Mouse (Mus musculus) heart, embryonic 11.5 days (tissue): ENCODE data around the gene Ubxn1. TPM values are rescaled to one million over a fixed set of nuclear protein-coding genes. Genes with fewer than 3 reads are reported as not detected.
A peak's percentile ranks its signal among the peaks of the same experiment; 100 is the strongest.
"Not testable (repeated sequence)": the region's sequence is repeated elsewhere in the genome, so short reads cannot be mapped to it uniquely, and the experiment has no call there.

Experiments used
- ATAC-seq: fragments of 200-750 bp; cut with Nextera tagmentation; replicated peaks from 2 replicates; pipeline ENCODE4 v1.8.0; 2017; ENCODE audit warnings: moderate library complexity; ENCODE audit not compliant: insufficient number of reproducible peaks, low FRiP score, low TSS enrichment
- H3K27ac ChIP-seq: fragments of 300-500 bp; sonication (generic); 2 replicates; pipeline ENCODE4 v1.5.1; 2014; ENCODE audit warnings: mild to moderate bottlenecking, low read depth, low read length
- H3K27me3 ChIP-seq: fragments of 300-500 bp; sonication (generic); 2 replicates; pipeline ENCODE4 v1.6.1; 2014; ENCODE audit warnings: mild to moderate bottlenecking, low read length, mixed read lengths; ENCODE audit not compliant: control insufficient read depth, insufficient read depth
- H3K36me3 ChIP-seq: fragments of 300-500 bp; sonication (generic); 2 replicates; pipeline ENCODE4 v1.6.1; 2014; ENCODE audit warnings: mild to moderate bottlenecking, low read length, moderate library complexity, mixed read lengths; ENCODE audit not compliant: control insufficient read depth, insufficient read depth
- H3K4me1 ChIP-seq: fragments of 300-500 bp; sonication (generic); 2 replicates; pipeline ENCODE4 v1.6.1; 2014; ENCODE audit warnings: low read length; ENCODE audit not compliant: control insufficient read depth, insufficient read depth
- H3K4me2 ChIP-seq: fragments of 300-500 bp; sonication (generic); 2 replicates; pipeline ENCODE4 v1.6.1; 2014; ENCODE audit warnings: mild to moderate bottlenecking, moderate library complexity
- H3K4me3 ChIP-seq: fragments of 300-500 bp; sonication (generic); 2 replicates; pipeline ENCODE4 v1.5.1; 2014; ENCODE audit warnings: low read depth, low read length
- H3K9ac ChIP-seq: fragments of 300-500 bp; sonication (generic); 2 replicates; pipeline ENCODE4 v1.6.1; 2014; ENCODE audit warnings: mild to moderate bottlenecking, low read depth, low read length, moderate library complexity
- H3K9me3 ChIP-seq: fragments of 300-500 bp; sonication (generic); replicated peaks from 2 replicates; pipeline ENCODE4 v1.6.1; 2016; ENCODE audit warnings: low read length; ENCODE audit not compliant: control insufficient read depth
- WGBS: fragments of 180-500 bp; shearing (Covaris S2); extraction: QIAGEN DNeasy Blood & Tissue Kit; methylation state at CpG from one replicate; pipeline ENCODE4 v1.1.7; 2014; ENCODE audit not compliant: insufficient replicate concordance; 5-methylcytosine and 5-hydroxymethylcytosine counted together
- polyA plus RNA-seq: library from polyadenylated mRNA; unstranded; fragments of >200 nt; fragmentation: Nextera tagmentation; extraction: Ambion mirVana; gene quantifications from 2 replicates; pipeline ENCODE4 v1.2.1, GENCODE M21; 2014

The Ubxn1 gene
- polyA plus RNA-seq, 1 experiment from 2014 or later, result 141 TPM

DNA sequence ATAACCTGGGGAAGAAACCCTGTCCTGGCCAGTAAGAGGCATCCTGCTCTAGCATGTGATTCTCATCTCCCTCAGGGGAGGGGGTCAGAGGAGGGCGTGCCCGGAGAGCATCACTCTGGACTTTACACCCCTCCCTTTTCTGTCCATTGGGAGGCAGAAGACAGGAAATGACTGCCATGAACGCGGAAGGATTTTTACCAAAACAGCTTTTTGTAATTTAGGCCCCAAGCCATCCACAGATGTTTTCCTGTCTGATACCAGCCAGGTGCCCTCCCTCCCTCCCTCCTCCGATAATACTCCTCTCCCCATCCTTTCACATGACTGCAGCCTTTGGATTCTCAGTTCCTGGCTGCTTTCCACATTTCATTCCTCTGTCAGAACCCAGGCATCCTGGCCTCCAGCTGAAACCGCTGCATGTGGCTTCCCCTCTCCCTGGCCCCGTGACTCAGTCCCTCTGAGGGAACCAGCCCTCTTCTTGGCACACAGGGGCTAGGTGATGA is 20.8 kb upstream of the Ubxn1 start, which contains the start of gene Lrrn4cl:
TSS of gene Lrrn4cl (plus strand) at position 367 of the 500 bp plus-strand sequence.
- 26% methylated on average over 7 of the region's 7 CpGs for WGBS
- peak within 1 kb of the TSS; percentile 7; the same call in 1 of the 2 replicates for H3K4me2 ChIP-seq
- H3K9ac ChIP-seq, result no peak within 1 kb of the TSS
- H3K27ac ChIP-seq, result no peak within 1 kb of the TSS
- 0 out of 2 replicates have a peak, but pooled peaks cover 3% of the 10 kb centered on the region for H3K36me3 ChIP-seq
- no peaks in the 10 kb centered on the region for H3K9me3 ChIP-seq
- ATAC-seq, result no peak; the same call in 1 of the 2 replicates
- H3K27me3 ChIP-seq, result no peaks in the 10 kb centered on the region
- H3K4me3 ChIP-seq, result no peak within 1 kb of the TSS
- H3K4me1 ChIP-seq, result peaks cover 4% of the 10 kb centered on the region; the same call in 1 of the 2 replicates

DNA sequence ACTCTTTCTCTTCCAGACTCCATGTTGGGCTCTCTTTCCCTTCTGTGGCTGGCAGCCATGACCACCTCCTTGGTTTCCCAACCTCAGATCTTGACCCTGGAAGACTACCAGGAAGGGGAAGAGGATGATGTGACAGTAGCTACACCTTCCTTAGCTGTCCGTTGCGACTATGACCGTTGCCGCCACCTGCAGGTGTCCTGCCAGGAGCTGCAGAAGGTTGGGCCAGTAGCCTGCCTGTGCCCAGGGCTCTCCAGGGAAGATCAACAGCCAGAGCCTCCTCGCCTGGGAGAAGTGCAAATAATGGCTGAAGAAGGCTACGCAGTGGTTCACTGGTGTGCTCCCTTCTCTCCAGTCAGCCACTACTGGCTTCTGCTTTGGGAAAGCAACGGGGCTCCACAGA is 19.7 kb upstream of the Ubxn1 start:
- peaks cover 4% of the 10 kb centered on the region; the same call in 1 of the 2 replicates for H3K4me1 ChIP-seq
- no peak overlapping the region for H3K27ac ChIP-seq
- no peak for ATAC-seq
- H3K27me3 ChIP-seq, result no peaks in the 10 kb centered on the region
- 0 out of 2 replicates have a peak, but pooled peaks cover 3% of the 10 kb centered on the region for H3K36me3 ChIP-seq
- 41% methylated on average over 7 of the region's 7 CpGs for WGBS
- no peak overlapping the region for H3K9ac ChIP-seq
- no peaks in the 10 kb centered on the region for H3K9me3 ChIP-seq
- H3K4me3 ChIP-seq, result no peak overlapping the region
- no peak overlapping the region for H3K4me2 ChIP-seq

GRCm38 (mm10) chr19:8852236-8852928 is 18.9 kb upstream of the Ubxn1 start:
- Histone ChIP-seq H3K9me3 (no peaks in the 10 kb centered on the region), H3K4me2 (no peak overlapping the region), H3K36me3 (no peaks in the 10 kb centered on the region), H3K4me1 (peaks cover 4% of the 10 kb centered on the region; the same call in 1 of the 2 replicates), H3K27me3 (no peaks in the 10 kb centered on the region), H3K9ac (no peak overlapping the region), H3K4me3 (no peak overlapping the region), H3K27ac (no peak overlapping the region)
- ATAC-seq, result no peak
- 47% methylated on average over 10 of the region's 10 CpGs for WGBS

DNA sequence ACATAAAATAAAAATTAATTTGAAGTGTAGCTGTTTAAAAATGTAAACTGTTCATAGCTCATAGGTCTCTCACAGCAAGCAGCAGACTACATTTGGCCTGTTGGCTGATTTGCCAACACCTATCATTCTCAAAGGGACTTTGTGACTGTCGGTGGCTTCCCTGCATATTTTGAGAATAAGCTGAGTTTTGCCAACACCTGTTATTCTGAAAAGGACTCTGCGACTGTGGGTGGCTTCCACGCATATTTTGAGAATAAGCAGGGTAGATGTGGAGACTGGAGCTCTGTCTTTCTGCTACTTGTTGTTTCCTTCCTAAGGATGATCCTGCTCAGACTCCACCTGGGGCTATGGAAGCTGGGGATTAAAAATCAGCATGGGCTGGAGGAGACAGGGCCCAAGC is 18.2 kb upstream of the Ubxn1 start:
- Histone ChIP-seq H3K4me3 (no peak overlapping the region), H3K9me3 (no peaks in the 10 kb centered on the region), H3K4me1 (peaks cover 4% of the 10 kb centered on the region; the same call in 1 of the 2 replicates), H3K36me3 (no peaks in the 10 kb centered on the region), H3K9ac (no peak overlapping the region), H3K4me2 (no peak overlapping the region), H3K27ac (no peak overlapping the region), H3K27me3 (no peaks in the 10 kb centered on the region)
- no peak for ATAC-seq
- WGBS, result 71% methylated on average over 3 of the region's 3 CpGs

GRCm38 (mm10) chr19:8857689-8858088 is 13.6 kb upstream of the Ubxn1 start:
- Histone ChIP-seq H3K9ac (no peak overlapping the region), H3K27ac (no peak overlapping the region), H3K4me2 (no peak overlapping the region), H3K27me3 (no peaks in the 10 kb centered on the region), H3K4me3 (no peak overlapping the region), H3K9me3 (no peaks in the 10 kb centered on the region), H3K36me3 (no peaks in the 10 kb centered on the region), H3K4me1 (no peaks in the 10 kb centered on the region)
- 46% methylated on average over 4 of the region's 4 CpGs for WGBS
- no peak for ATAC-seq

DNA sequence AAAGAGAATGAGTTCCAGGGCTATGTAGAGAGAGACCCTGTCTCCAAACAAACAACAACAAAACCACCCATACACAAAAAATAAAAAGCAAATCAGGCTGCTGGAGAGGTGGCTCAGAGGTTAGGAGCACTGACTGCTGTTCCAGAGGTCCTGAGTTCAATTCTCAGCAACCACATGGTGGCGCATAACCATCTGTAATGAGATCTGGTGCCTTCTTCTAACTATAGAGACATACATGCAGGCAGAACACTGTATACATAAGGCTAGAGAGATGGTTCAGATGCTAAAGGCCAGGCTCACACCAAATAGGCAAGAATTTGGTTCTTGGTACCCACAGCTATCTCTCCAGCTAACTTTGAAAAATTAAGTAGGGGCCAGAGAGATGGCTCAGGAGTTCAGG is 12.3 kb upstream of the Ubxn1 start:
- H3K9me3 ChIP-seq, result no peaks in the 10 kb centered on the region
- H3K27ac ChIP-seq, result no peak overlapping the region
- H3K27me3 ChIP-seq, result no peaks in the 10 kb centered on the region
- 11% methylated on average over 1 of the region's 1 CpGs for WGBS
- no peak for ATAC-seq
- H3K4me2 ChIP-seq, result no peak overlapping the region
- no peaks in the 10 kb centered on the region for H3K36me3 ChIP-seq
- H3K4me3 ChIP-seq, result no peak overlapping the region
- H3K9ac ChIP-seq, result no peak overlapping the region
- H3K4me1 ChIP-seq, result no peaks in the 10 kb centered on the region

- Histone ChIP-seq H3K9me3 (no peaks in the 10 kb centered on the region), H3K4me2 (no peak overlapping the region), H3K4me1 (no peaks in the 10 kb centered on the region), H3K9ac (no peak overlapping the region), H3K4me3 (no peak overlapping the region), H3K36me3 (no peaks in the 10 kb centered on the region), H3K27me3 (no peaks in the 10 kb centered on the region), H3K27ac (no peak overlapping the region)
- 73% methylated on average over 6 of the region's 6 CpGs for WGBS
- ATAC-seq, result no peak
Measured at GRCm38 (mm10) chr19:8864265-8864664, 7.0 kb upstream of the Ubxn1 start.

DNA sequence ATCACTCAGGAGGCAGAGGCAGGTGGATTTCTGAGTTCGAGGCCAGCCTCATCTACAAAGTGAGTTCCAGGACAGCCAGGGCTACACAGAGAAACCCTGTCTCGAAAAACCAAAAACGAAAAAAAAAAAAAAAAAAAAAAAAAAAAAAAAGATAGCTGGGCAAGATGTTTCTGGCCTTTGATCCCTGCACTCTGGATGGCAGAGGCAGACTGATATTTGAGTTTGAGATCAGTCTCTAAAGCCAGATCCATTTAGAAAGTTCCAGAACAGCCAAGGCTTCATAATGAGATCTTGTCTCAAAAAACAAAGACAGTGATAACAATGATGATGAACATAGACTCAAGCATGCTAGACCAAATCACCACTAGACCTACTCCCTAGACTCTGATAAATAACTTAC is 915 bp upstream of the Ubxn1 start:
- WGBS, result 56% methylated on average over 3 of the region's 3 CpGs
- not testable (repeated sequence) for H3K36me3 ChIP-seq, ATAC-seq, H3K9ac ChIP-seq, H3K4me1 ChIP-seq, H3K27ac ChIP-seq, H3K27me3 ChIP-seq, H3K9me3 ChIP-seq
- Histone ChIP-seq H3K4me3 (peak overlapping the region; percentile 80; the same call in 1 of the 2 replicates), H3K4me2 (peak overlapping the region; percentile 91)
